Mouse (Mus musculus): ENCODE measurements around the gene Hmgcs1. TPM values are rescaled to one million over a fixed set of nuclear protein-coding genes. Genes with fewer than 3 reads are reported as not detected.

The Hmgcs1 gene
- polyA plus RNA-seq (2015; fragmentation: Nextera tagmentation; extraction: Ambion mirVana) = 202 and 204 TPM in 2 replicates

DNA sequence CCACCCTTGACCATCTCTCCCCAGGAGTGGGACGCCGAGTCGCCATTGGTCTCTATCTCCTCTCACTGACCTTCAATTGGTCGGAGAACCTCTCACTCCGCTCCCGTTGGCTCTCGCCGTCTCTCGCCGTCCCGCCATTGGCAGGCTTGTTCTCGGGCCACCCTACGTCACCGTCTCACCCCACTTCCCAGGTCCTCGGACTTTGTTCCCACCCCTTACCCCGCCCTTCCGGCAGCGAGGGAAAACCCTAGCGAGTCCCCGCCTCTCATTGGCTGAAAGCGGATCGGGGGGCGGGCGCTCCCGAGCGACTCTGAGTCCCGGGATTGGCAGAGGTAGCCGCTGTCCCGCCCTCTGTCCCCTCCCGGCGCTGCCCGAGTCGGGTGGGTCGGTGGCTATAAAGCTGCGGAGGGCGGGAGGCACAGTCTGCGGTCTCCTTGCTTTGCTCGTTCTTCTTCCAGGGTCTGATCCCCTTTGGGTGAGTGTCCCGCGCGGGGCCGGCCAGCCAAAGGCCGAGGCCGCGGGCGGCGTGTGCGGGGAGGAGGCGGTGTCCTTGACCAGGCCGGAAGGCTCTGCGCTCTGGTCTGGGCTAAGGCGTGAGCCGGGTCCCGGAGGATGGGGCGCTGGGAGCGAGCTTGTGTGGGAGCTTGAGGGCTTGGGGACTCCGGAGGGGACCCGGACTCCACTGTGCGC lies at the start of gene Hmgcs1:
Hmgcs1 (plus strand) TSS at position 341 of the 690 bp plus-strand sequence.
- peak within 1 kb of the TSS; percentile 97 for H3K27ac ChIP-seq (ENCODE audit: low read length)
- peak within 1 kb of the TSS; percentile 97 for H3K4me3 ChIP-seq (ENCODE audit: low read length)
- H3K4me1 ChIP-seq (ENCODE audit: insufficient read depth, low read length) = peaks cover 25% of the 10 kb centered on the region
- H3K9me3 ChIP-seq (ENCODE audit: low read length) = no peaks in the 10 kb centered on the region
- under 1% methylated on average over 57 of the region's 59 CpGs for WGBS
- peak within 1 kb of the TSS; percentile 96 for H3K9ac ChIP-seq (replicated peaks; ENCODE audit: low read length)
- H3K36me3 ChIP-seq (ENCODE audit: insufficient read depth, low read length) = 0 out of 2 replicates have a peak, but pooled peaks cover 3% of the 10 kb centered on the region
- peak within 1 kb of the TSS; percentile 63 for H3K4me2 ChIP-seq (replicated peaks; ENCODE audit: low read depth, low read length)
- H3K27me3 ChIP-seq (ENCODE audit: insufficient read depth, low read length) = no peaks in the 10 kb centered on the region
- ATAC-seq (ENCODE audit: low FRiP score, low TSS enrichment) = peak; percentile 100

DNA sequence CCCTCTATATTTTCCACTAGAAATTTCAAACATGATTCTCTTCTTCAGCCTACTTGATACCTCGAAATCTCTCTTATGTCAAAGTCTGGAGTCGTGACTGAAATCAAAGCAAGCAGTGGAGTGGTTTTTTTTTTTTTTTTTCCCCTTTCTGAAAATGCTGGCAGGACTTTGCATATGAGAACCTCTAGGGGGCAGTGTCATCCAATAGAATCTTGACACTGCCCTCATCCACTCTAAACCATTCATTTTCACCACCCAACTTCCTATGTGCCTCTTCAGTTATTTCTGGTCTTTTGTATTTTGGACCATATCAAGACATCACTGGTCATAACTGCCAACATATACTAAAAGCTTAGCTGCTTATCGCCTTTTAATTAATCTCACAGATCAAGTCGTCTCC lies 49.7 kb upstream of the Hmgcs1 start:
- no peak for ATAC-seq (ENCODE audit: low FRiP score, low TSS enrichment)

DNA sequence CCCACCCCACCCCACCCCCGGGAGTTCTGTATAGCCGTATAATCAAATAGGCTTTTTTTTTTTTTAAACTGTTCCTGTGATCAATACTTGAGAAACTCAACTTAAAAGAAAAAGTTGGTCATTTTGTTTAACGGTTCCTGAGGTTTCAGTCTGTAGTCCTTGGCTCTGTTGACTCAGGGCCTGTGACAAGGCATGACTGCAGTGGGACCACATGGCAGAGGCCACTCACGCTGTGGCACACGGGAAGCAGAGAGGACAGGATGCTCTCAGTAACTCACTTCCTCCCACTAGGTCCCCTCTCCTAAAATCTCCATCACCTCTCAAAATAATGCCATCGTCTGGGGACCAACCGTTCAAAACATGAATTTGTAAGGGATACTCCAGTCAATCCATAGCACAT lies 49.0 kb upstream of the Hmgcs1 start:
- no peak for ATAC-seq (ENCODE audit: low FRiP score, low TSS enrichment)
- Histone ChIP-seq H3K4me3 (ENCODE audit: low read length) (no peak overlapping the region), H3K36me3 (ENCODE audit: insufficient read depth, low read length) (no peaks in the 10 kb centered on the region), H3K27ac (ENCODE audit: low read length) (no peak overlapping the region), H3K9me3 (ENCODE audit: low read length) (no peaks in the 10 kb centered on the region), H3K9ac (replicated peaks; ENCODE audit: low read length) (no peak overlapping the region), H3K4me2 (replicated peaks; ENCODE audit: low read depth, low read length) (no peak overlapping the region), H3K27me3 (ENCODE audit: insufficient read depth, low read length) (no peaks in the 10 kb centered on the region), H3K4me1 (ENCODE audit: insufficient read depth, low read length) (no peaks in the 10 kb centered on the region)
- WGBS = 76% methylated on average over 7 of the region's 7 CpGs

More for the DNA sequence above, 49.7 kb upstream of the Hmgcs1 start:
- Histone ChIP-seq H3K4me1 (ENCODE audit: insufficient read depth, low read length) (no peaks in the 10 kb centered on the region), H3K9me3 (ENCODE audit: low read length) (no peaks in the 10 kb centered on the region), H3K9ac (replicated peaks; ENCODE audit: low read length) (no peak overlapping the region), H3K27ac (ENCODE audit: low read length) (no peak overlapping the region), H3K4me3 (ENCODE audit: low read length) (no peak overlapping the region), H3K27me3 (ENCODE audit: insufficient read depth, low read length) (no peaks in the 10 kb centered on the region), H3K4me2 (replicated peaks; ENCODE audit: low read depth, low read length) (no peak overlapping the region), H3K36me3 (ENCODE audit: insufficient read depth, low read length) (no peaks in the 10 kb centered on the region)
- WGBS = 40% methylated on average over 4 of the region's 4 CpGs

DNA sequence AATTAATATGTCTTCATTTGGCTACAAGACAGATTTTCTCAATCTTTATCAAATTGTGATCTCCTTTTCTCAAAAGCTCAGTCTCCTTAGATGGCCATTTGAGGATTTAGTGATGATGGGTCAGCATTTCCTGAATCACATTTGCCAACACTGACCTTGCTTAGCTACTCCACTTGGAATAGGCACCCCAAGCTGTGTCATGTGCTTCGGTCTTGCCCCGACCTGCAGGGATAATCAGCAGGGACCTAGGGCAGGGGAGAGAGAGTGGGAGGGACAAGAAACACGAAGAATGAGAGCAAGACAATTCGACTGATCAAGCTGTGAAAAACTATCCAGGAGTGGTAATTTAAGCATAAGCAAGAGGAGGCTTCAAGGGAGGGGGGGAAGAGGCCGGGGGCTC lies 45.4 kb upstream of the Hmgcs1 start:
- WGBS = 55% methylated on average over 5 of the region's 5 CpGs
- no peaks in the 10 kb centered on the region for H3K36me3 ChIP-seq (ENCODE audit: insufficient read depth, low read length)
- no peak overlapping the region for H3K4me3 ChIP-seq (ENCODE audit: low read length)
- no peak for ATAC-seq (ENCODE audit: low FRiP score, low TSS enrichment)
- H3K4me1 ChIP-seq (ENCODE audit: insufficient read depth, low read length) = no peaks in the 10 kb centered on the region
- H3K9me3 ChIP-seq (ENCODE audit: low read length) = no peaks in the 10 kb centered on the region
- H3K27ac ChIP-seq (ENCODE audit: low read length) = no peak overlapping the region
- no peaks in the 10 kb centered on the region for H3K27me3 ChIP-seq (ENCODE audit: insufficient read depth, low read length)
- H3K4me2 ChIP-seq (replicated peaks; ENCODE audit: low read depth, low read length) = no peak overlapping the region
- H3K9ac ChIP-seq (replicated peaks; ENCODE audit: low read length) = no peak overlapping the region

DNA sequence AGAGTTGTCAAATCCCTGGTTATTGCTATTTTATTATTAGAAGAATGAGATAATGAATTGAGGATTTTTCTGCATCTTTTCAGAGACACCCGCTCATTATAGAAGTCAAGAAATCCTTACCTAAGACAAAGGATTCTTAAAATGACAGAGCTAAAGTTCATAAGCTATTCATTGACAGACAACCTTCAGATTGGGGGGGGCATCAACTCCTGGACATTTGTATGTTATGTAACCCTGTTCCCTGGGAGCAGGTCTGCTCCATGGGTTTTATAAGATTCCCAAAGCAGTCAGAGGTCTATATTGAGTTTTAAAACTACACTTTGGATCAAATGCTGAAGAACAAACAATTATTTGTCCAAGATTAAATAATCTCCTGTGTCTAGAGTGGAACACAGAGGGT lies 43.7 kb upstream of the Hmgcs1 start:
- no peak overlapping the region for H3K4me3 ChIP-seq (ENCODE audit: low read length)
- no peak overlapping the region for H3K27ac ChIP-seq (ENCODE audit: low read length)
- H3K4me2 ChIP-seq (replicated peaks; ENCODE audit: low read depth, low read length) = no peak overlapping the region
- 88% methylated on average over 1 of the region's 1 CpGs for WGBS
- no peaks in the 10 kb centered on the region for H3K4me1 ChIP-seq (ENCODE audit: insufficient read depth, low read length)
- H3K9me3 ChIP-seq (ENCODE audit: low read length) = no peaks in the 10 kb centered on the region
- no peaks in the 10 kb centered on the region for H3K36me3 ChIP-seq (ENCODE audit: insufficient read depth, low read length)
- H3K9ac ChIP-seq (replicated peaks; ENCODE audit: low read length) = no peak overlapping the region
- no peaks in the 10 kb centered on the region for H3K27me3 ChIP-seq (ENCODE audit: insufficient read depth, low read length)
- no peak for ATAC-seq (ENCODE audit: low FRiP score, low TSS enrichment)

DNA sequence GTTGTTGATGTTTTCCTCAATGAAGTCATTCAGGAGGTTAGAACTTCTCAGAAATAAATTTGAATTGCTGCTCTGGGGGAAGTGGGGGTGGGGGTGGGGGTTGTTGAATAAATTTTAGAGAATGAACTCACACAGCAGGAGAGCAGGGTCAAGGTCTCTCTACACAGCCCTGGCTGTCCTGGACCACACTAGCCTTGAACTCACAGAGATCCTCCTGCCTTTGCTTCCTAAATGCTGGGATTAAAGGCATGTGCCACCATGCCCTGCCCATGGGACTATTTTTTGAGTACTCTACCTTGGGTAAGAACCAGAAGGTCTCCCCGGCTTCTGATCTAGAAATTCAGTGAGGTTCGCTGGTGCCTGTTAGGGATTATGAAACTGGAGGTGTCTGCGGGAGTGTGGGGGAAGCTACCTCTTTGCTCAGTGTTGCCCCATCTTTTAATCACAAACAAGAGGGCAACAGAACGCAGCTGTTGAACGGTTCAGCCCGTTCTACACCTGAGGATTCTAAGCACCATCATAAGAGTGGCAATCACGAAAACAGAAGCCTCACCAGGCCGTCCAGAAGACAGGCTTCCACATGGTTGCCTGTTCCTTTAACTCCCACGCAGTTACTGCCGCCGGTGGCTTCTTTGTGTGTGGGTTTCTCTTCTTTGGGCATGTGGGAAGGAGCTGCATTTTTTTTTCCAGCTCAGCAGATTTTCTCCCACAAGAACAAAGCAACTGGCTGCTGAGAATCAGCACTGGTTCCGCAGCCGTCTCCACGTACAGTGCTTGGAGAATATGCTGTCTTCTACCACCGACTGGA lies 41.1 kb upstream of the Hmgcs1 start:
- H3K27me3 ChIP-seq (ENCODE audit: insufficient read depth, low read length) = no peaks in the 10 kb centered on the region
- no peak for ATAC-seq (ENCODE audit: low FRiP score, low TSS enrichment)
- H3K27ac ChIP-seq (ENCODE audit: low read length) = no peak overlapping the region
- H3K4me2 ChIP-seq (replicated peaks; ENCODE audit: low read depth, low read length) = 0 out of 2 replicates have a peak overlapping the region, but pooled peaks have one; percentile 21
- H3K9me3 ChIP-seq (ENCODE audit: low read length) = no peaks in the 10 kb centered on the region
- 0 out of 2 replicates have a peak overlapping the region, but pooled peaks have one; percentile 2 for H3K9ac ChIP-seq (replicated peaks; ENCODE audit: low read length)
- no peaks in the 10 kb centered on the region for H3K4me1 ChIP-seq (ENCODE audit: insufficient read depth, low read length)
- no peak overlapping the region for H3K4me3 ChIP-seq (ENCODE audit: low read length)
- H3K36me3 ChIP-seq (ENCODE audit: insufficient read depth, low read length) = no peaks in the 10 kb centered on the region
- 42% methylated on average over 15 of the region's 15 CpGs for WGBS

DNA sequence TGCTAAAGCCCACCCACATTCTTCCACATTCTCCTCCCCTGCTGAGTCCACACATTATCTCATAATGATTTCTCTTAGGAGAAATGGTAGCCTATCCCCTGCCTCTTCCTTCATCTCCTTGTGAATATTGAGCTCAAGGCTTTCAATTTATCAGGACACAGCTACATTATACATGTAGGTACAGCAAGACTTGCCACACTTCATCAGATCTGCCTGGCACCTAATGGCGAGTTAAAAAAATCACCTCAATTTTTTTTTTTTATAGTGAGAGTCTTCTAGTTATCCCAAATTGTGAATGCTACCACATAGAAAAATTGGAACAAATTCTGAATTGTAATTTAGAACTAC lies 40.5 kb upstream of the Hmgcs1 start:
- H3K4me3 ChIP-seq (ENCODE audit: low read length) = no peak overlapping the region
- H3K4me2 ChIP-seq (replicated peaks; ENCODE audit: low read depth, low read length) = no peak overlapping the region
- ATAC-seq (ENCODE audit: low FRiP score, low TSS enrichment) = no peak
- H3K36me3 ChIP-seq (ENCODE audit: insufficient read depth, low read length) = no peaks in the 10 kb centered on the region
- no peak overlapping the region for H3K27ac ChIP-seq (ENCODE audit: low read length)
- H3K9me3 ChIP-seq (ENCODE audit: low read length) = no peaks in the 10 kb centered on the region
- no peaks in the 10 kb centered on the region for H3K4me1 ChIP-seq (ENCODE audit: insufficient read depth, low read length)
- 0 out of 2 replicates have a peak overlapping the region, but pooled peaks have one; percentile 2 for H3K9ac ChIP-seq (replicated peaks; ENCODE audit: low read length)
- WGBS = 74% methylated on average over 1 of the region's 1 CpGs
- no peaks in the 10 kb centered on the region for H3K27me3 ChIP-seq (ENCODE audit: insufficient read depth, low read length)

DNA sequence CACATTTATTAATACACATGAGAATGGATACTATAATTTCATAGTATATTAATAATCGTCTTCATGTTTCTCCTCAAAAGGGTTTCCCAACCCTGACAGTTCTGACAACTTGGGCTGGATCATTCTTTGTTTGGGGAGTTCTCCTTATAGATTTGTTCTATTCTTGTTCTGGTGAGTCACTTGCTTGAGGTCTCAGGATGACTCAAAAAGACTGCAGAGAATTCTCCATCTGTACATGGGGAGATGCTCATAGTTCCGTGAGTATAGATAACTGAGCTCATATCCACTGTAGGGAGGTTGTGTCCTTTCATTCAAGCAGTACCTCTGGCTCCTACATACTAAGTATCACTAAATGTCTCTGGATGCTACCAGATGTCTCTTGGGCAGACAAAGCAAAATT lies 35.4 kb upstream of the Hmgcs1 start:
- 94% methylated on average over 2 of the region's 2 CpGs for WGBS
- Histone ChIP-seq H3K9ac (replicated peaks; ENCODE audit: low read length) (no peak overlapping the region), H3K36me3 (ENCODE audit: insufficient read depth, low read length) (no peaks in the 10 kb centered on the region), H3K4me1 (ENCODE audit: insufficient read depth, low read length) (no peaks in the 10 kb centered on the region), H3K9me3 (ENCODE audit: low read length) (0 out of 2 replicates have a peak, but pooled peaks cover 2% of the 10 kb centered on the region), H3K27me3 (ENCODE audit: insufficient read depth, low read length) (no peaks in the 10 kb centered on the region), H3K4me2 (replicated peaks; ENCODE audit: low read depth, low read length) (no peak overlapping the region), H3K27ac (ENCODE audit: low read length) (no peak overlapping the region), H3K4me3 (ENCODE audit: low read length) (no peak overlapping the region)
- ATAC-seq (ENCODE audit: low FRiP score, low TSS enrichment) = no peak

DNA sequence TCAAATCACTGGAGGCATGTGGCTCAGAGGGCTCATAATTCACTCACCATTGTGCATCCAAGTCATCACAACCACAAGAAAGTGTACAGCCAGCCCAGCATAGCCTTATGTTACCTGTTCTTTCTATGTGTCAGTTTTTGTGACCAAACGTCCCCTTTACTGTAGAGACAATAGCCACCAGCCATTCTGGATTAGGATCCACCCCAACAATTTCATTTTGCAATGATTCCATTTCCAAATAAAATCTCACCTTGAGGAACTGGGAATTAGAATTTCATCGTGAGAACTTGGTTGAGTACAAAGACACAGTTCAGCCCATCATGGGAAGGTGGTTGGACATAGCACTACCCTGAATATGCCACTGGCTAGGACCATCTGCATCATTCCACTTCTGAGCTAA lies 33.9 kb upstream of the Hmgcs1 start:
- H3K27me3 ChIP-seq (ENCODE audit: insufficient read depth, low read length) = no peaks in the 10 kb centered on the region
- H3K27ac ChIP-seq (ENCODE audit: low read length) = no peak overlapping the region
- WGBS = 78% methylated on average over 2 of the region's 2 CpGs
- no peak overlapping the region for H3K4me3 ChIP-seq (ENCODE audit: low read length)
- no peak overlapping the region for H3K4me2 ChIP-seq (replicated peaks; ENCODE audit: low read depth, low read length)
- H3K36me3 ChIP-seq (ENCODE audit: insufficient read depth, low read length) = no peaks in the 10 kb centered on the region
- no peaks in the 10 kb centered on the region for H3K4me1 ChIP-seq (ENCODE audit: insufficient read depth, low read length)
- H3K9ac ChIP-seq (replicated peaks; ENCODE audit: low read length) = no peak overlapping the region
- H3K9me3 ChIP-seq (ENCODE audit: low read length) = 0 out of 2 replicates have a peak, but pooled peaks cover 2% of the 10 kb centered on the region
- ATAC-seq (ENCODE audit: low FRiP score, low TSS enrichment) = no peak

All from kidney, embryonic 16.5 days (tissue).